Mouse (Mus musculus): ENCODE data around the gene Gm5447. TPM values are rescaled to one million over a fixed set of nuclear protein-coding genes. Genes with fewer than 3 reads are reported as not detected.

Gene Gm5447
- polyA plus RNA-seq (2017; shearing (Covaris generic)), result not detected

DNA sequence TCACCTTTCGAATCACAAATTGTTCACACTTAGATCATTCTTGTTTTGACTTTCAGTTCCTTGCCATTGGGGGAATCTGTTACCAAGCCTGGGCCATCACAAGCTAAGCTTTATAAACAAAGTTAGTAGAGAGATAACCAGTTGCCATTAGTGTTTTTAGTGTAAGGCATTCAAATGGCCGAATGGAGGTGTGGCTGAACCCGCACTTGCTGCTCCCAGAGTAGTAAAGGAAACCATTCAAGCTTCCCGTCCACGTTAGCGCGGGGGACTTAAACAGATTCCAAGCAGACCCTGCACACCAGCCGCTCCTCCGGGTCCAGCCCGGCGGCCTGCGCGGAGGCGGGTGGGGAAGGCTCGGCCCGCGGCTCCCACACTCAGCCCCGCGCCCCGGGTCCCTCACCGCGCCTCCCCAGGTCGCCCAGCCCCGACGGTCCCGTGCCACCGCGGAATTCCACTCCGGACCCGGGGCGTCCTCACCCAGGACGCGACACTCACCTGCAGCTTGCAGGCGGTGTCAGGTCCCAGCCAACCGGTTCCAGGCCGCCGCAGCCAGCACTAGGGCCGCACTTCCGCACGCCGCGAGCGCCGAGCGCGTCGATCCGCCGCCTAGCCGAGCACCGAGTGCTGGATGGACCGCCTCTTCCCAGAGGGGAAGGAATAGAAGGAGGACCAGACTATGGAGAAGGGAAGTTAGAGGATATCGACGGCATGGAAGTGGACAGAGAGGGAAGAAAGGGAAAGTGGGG is at the start of gene Gm5447, which contains the start of gene Exoc2:
Gm5447 (plus strand) TSS at position 704 of the 746 bp plus-strand sequence.
Exoc2 (minus strand) TSS at position 593 of the 746 bp plus-strand sequence.
- ATAC-seq, result peak; percentile 80

GRCm38 (mm10) chr13:30924269-30924668 is 49.7 kb upstream of the Gm5447 start:
- ATAC-seq, result no peak

DNA sequence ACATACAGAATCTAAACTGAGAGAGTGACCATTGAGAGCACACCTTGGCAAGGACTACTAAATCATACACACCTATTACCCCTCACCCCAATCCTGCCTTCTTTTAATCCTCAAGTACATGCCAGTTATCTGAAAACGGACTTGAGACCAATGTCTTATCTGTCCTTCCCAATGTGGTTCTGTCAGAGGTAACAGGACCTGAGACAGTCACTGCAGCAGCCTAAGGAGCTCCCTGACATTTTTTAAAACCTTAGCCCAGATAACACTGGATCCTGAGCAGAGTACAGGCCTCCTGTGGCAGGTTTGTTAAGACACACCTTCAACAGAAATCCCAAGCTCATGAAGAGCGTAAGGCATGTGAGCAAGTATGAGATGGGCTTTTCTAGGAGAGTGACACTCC is 44.9 kb upstream of the Gm5447 start:
- ATAC-seq, result no peak

- no peak for ATAC-seq
Observed at GRCm38 (mm10) chr13:30931613-30932012, 42.4 kb upstream of the Gm5447 start.

- peak; percentile 97 for ATAC-seq
Observed at GRCm38 (mm10) chr13:30932972-30933371, 41.0 kb upstream of the Gm5447 start.

DNA sequence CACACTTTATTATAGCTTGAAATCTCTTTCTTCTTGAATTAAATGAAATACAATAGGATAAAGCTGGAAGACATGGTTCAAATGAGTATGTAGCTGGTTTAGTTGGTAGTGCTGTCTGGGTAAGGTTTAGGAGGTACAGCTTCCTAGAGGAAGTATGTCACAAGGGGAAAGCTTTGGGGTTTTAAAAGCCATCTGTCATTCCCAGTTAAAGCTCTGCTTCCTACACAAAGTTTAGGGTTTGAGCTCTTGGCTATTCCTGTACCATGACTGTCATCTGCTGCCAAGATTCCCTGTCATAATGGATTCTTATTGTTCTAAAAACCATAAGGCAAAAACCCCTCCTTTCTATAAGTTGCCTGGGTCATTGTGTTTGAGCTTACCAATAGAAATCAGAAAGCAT is 28.2 kb upstream of the Gm5447 start:
- ATAC-seq, result no peak

- no peak for ATAC-seq
Observed at GRCm38 (mm10) chr13:30947129-30947528, 26.9 kb upstream of the Gm5447 start.

- ATAC-seq, result no peak
Observed at GRCm38 (mm10) chr13:30947540-30947939, 26.5 kb upstream of the Gm5447 start, which contains the start of gene Hus1b. Gene Hus1b (minus strand): TSS chr13:30947759.

GRCm38 (mm10) chr13:30949181-30949580 is 24.8 kb upstream of the Gm5447 start:
- ATAC-seq, result no peak

GRCm38 (mm10) chr13:30952044-30952443 is 22.0 kb upstream of the Gm5447 start:
- no peak for ATAC-seq

DNA sequence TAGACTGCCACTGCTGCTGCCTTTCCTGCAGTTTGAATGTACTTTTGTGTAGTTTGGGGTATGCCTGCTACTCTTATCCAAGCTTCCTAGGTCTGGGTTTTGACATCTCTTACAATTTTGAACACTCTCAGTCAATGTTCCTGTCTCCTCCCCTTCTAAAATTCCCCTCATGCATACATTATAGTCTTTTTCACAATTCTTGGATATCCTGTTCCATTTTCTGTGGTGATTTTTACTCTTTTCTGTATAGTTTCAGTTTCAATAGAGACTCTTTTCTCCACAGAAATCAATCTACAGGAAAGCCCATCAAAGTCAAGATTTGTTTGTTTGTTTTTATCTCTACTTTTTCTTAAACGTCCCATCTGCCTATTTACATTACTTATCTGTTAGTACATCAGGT is 20.4 kb upstream of the Gm5447 start:
- peak; percentile 71 for ATAC-seq

GRCm38 (mm10) chr13:30960714-30961113 is 13.3 kb upstream of the Gm5447 start:
- ATAC-seq, result no peak

DNA sequence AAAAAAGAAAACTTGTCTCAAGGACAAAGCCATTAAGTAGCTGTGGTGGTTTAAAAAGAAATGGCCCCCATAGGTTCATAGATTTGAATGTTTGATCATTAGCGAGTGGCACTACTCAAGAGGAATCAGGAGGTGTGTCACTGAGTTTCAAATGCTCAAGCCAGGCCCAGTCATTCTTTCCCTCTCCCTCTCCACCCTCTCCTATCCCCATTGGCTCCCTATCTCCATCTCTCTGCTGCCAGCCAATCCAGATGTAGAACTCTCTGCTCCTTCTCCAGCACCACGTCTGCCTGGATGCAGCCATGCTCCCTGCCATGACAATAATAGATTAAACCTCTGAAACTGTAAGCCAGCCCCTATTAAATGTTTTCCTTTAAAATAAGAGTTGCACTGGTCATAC is 12.1 kb upstream of the Gm5447 start:
- no peak for ATAC-seq

GRCm38 (mm10) chr13:30966507-30966911 is 7.5 kb upstream of the Gm5447 start:
- no peak for ATAC-seq

DNA sequence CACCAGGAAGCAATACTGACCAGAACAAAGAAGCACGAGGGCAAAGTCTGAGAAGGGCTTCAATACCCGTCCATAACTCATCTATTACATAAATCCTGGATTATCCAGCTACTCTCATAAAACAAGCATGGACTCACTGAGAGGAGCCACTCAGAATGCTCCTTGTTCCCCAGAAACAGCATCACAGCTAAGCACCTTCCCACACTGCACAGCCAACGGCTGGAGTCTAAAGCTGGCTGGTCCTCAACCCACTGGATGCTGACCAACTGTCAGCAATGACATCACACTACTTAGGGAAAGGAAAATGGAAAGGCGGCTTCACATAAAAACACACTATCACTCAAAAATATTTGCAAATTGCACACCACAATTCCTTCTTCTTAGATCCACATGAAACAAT is 5.7 kb upstream of the Gm5447 start:
- ATAC-seq, result no peak

DNA sequence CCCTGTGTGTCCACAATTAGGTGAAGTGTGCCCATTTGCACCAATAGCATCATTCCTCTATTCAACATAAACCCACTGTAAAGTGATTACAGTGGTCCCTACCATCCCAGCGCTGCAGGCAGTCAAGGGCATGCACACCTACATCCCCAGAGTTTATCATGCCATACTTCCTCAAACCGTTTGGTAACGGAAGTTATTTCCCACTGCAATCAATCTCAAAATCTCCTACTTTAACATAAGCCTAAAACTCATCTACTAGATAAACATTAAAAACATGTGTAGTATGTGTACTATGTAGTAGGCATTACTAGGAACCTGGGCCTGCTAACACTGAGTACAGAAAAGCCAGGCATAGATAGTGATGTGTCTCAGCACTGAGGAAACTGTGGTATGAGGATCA is 3.0 kb upstream of the Gm5447 start:
- no peak for ATAC-seq

GRCm38 (mm10) chr13:30972102-30972501 is 1.9 kb upstream of the Gm5447 start:
- peak; percentile 87 for ATAC-seq

DNA sequence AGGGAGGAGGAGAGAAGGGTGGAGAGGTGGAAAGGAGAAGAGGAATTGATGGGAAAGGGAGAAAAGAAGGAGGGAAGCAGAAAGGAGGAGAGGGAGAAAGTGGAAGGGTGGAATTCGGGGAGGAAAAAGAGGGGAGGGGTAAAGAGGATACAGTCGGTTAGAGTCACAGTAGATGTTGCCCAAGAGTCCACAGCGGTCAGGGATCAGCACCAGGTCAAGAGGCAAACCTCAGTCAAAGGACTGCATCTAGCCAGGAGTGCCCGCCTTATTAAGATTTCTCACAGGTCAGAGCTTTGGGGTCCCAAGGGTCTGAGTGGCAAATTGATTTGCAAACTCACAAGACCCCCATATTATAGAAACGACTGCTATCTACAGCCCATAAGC is 235 bp downstream of the Gm5447 start:
- ATAC-seq, result no peak

DNA sequence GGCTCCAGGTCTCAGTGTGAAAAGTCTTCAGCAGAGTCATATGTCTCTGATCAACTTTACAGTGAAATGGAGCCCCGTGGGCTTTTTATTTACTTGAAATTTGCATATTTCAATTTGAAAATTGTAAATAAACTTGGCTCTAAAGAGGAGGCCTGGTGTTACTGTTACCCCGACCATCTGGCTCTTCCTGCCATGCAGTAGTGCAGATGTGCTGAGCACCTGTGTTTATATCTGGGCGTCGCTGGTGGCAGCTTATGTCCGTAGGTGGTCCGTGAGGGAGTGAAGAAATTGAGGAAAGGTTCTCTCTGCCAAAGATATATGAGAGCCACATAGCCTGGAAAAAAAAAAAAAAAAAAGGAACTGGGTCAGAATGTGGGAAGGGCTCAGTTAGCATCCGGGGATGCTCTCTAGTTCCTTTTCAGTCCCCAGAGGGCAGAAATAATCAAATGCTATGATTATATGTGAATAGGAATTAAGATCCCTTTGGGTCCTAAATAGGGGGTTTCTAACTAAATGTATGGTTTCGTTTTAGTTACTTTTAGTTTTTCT is 2.6 kb downstream of the Gm5447 start:
- ATAC-seq, result no peak

DNA sequence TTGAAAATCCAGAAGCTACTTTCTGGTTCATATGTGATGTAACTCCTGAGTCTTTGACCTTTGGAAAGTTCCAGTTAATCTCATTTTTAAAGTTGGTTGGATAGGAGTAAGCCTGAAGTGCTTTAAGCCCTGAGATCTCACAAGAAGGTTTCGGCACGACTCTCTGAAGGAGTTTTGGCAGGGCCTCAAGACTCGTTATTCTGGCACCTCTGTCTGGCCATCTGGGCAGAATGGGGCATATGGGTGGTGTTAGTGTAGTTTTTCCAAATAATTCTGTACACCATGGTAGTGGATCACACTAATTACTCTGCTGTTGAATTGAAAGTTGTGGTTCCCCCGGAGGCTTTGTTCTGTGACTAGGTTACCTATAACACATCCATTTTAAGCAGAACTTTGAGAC is 4.2 kb downstream of the Gm5447 start:
- no peak for ATAC-seq

DNA sequence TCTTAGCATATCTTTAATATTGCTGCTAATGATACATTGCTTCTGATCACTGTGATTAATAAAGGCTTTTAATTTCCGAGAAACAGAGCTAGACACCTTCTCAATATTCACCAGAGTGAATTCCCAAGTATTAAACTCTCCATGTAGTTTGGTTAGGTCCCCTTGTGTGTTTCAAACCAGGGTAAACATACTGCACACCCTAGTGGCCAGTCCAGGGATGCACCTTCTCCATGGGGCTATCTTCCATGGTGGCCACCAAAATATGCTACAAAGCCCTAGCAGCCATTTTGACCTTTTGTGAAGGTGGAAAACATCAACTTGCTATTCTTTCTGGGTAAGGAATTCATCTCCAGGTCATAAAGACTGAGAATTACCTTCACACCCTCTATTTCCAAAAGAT is 7.7 kb downstream of the Gm5447 start:
- peak; percentile 80 for ATAC-seq

DNA sequence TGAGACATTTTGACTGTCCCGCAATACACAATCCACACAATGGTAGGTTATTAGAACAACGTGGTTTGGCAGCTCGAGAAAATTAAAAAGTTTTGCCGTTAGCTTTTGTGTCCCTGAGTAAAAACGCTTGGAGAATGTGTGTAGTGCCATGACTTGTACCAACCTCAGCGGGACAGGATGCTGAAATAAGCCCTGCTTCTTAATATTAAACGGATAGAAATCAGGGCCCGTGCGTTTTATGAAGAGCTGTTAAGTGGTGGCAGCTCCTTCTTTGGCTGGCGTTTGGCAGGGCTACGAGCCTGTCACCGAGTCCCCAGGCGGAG is 11.2 kb downstream of the Gm5447 start:
- peak; percentile 19 for ATAC-seq

- ATAC-seq, result peak; percentile 53
Observed at GRCm38 (mm10) chr13:30985598-30986466, 11.8 kb downstream of the Gm5447 start.

Measured in inflammation-experienced regulatory T-cells, adult 6 months (primary cell).